Mouse (Mus musculus): Measurements from ENCODE around the gene Stk39. TPM values are rescaled to one million over a fixed set of nuclear protein-coding genes. Genes with fewer than 3 reads are reported as not detected.

The Stk39 gene
- polyA plus RNA-seq, 2 experiments = 0.93 to 1.7 TPM

DNA sequence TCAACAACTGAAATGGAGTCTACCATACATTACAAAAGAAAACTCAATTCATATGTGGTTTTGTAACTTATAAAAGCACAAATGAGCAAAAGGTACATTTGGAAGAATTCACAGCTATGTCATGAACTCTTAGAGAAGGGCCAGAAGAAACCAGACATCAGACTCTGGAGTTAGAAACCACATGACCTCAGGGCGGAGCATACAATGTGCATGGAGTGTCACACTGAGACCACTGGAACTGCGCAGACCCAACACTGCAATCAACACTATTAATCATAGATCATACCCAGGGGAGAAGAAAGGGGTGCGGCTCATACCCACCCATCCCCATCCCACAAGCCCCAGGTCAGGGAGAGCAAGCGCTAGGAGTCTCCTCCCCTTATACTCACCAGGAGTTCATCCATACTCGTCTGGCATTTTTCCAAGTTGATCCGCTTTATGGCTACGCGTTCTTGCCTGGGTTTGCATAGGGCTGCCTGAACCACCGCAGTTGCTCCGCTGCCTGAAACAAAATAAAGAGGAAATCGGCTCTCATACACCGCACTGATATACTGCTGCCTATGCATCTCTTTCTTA, 62.3 kb downstream of the Stk39 start:
- Histone ChIP-seq H3K4me3 (ENCODE audit: insufficient read depth in 1 of 2, low read depth in 2 of 2, low read length in 2 of 2) (no peak overlapping the region), H3K27ac (no peak overlapping the region), H3K4me1 (replicated peaks; ENCODE audit: control insufficient read depth in 2 of 2, insufficient read depth in 2 of 2, low read length in 1 of 2) (peaks cover 0 to 8% of the 10 kb centered on the region in 2 experiments; a peak in 2 of 4 replicates), H3K9me3 (ENCODE audit: control insufficient read depth, low read length) (no peaks in the 10 kb centered on the region), H3K4me2 (ENCODE audit: low read depth) (no peak overlapping the region), H3K36me3 (replicated peaks; ENCODE audit: control insufficient read depth, insufficient read depth, low read depth) (no peaks in the 10 kb centered on the region), H3K9ac (replicated peaks) (no peak overlapping the region), H3K27me3 (ENCODE audit: control insufficient read depth, insufficient read depth, low read length) (no peaks in the 10 kb centered on the region)
- DNase-seq (ENCODE audit: low read depth in 3 of 3, low spot score in 3 of 3) = no peak
- ATAC-seq (ENCODE audit: insufficient read depth) = no peak
- WGBS (ENCODE audit: insufficient replicate concordance) = 76% methylated on average over 12 of the region's 12 CpGs
- TF ChIP-seq CTCF (IDR thresholded peaks at IDR 0.05; ENCODE audit: low read depth) = no peak
- no peak for TF ChIP-seq EP300 (IDR thresholded peaks at IDR 0.05; ENCODE audit: low read depth)

DNA sequence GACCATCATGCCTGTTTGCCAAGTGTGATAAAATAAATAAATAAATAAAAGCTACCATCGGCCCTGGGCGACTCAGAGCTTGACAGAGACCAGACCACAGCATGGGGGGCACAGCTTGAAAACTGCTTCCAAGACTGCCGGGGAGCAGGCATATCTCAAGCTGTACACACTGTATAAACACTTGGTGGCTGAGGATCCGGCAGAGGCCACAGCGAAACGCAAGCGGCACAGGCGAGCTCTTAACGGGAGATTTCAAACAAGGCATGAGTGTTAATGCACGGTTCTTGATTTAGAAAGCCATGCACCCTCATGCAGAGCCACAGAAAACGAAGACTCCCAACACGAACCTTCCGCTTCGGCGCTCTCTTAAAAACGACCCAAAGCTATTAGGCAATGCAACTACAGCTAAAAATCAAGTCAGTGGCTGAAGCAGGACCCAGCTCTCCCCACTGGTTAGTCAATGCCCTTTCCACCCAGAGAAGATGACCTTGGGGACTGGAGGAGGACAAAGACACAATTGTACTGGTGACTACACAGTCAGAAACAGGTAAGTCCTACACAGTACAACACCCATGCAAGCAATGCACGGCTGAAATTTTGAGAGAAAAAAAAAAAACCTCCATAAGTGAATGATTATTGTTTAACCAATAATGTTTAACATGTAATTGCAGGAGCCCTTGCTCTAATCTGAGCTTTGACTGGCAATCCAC, 63.6 kb downstream of the Stk39 start:
- Histone ChIP-seq H3K36me3 (replicated peaks; ENCODE audit: control insufficient read depth, insufficient read depth, low read depth) (no peaks in the 10 kb centered on the region), H3K4me2 (ENCODE audit: low read depth) (no peak overlapping the region), H3K4me3 (ENCODE audit: insufficient read depth in 1 of 2, low read depth in 2 of 2, low read length in 2 of 2) (no peak overlapping the region), H3K9ac (replicated peaks) (no peak overlapping the region), H3K27me3 (ENCODE audit: control insufficient read depth, insufficient read depth, low read length) (no peaks in the 10 kb centered on the region), H3K9me3 (ENCODE audit: control insufficient read depth, low read length) (no peaks in the 10 kb centered on the region), H3K27ac (no peak overlapping the region), H3K4me1 (replicated peaks; ENCODE audit: control insufficient read depth in 2 of 2, insufficient read depth in 2 of 2, low read length in 1 of 2) (peaks cover 0 to 8% of the 10 kb centered on the region in 2 experiments; a peak in 2 of 4 replicates)
- TF ChIP-seq CTCF (IDR thresholded peaks at IDR 0.05; ENCODE audit: low read depth) (no peak), EP300 (IDR thresholded peaks at IDR 0.05; ENCODE audit: low read depth) (no peak)
- ATAC-seq (ENCODE audit: insufficient read depth) (no peak), DNase-seq (ENCODE audit: low read depth in 3 of 3, low spot score in 3 of 3) (no peak)
- 70% methylated on average over 17 of the region's 17 CpGs for WGBS (ENCODE audit: insufficient replicate concordance)

- no peak overlapping the region for H3K27ac ChIP-seq
- no peak overlapping the region for H3K4me3 ChIP-seq (ENCODE audit: insufficient read depth in 1 of 2, low read depth in 2 of 2, low read length in 2 of 2)
- H3K36me3 ChIP-seq (replicated peaks; ENCODE audit: control insufficient read depth, insufficient read depth, low read depth) = no peaks in the 10 kb centered on the region
- peaks cover 0 to 8% of the 10 kb centered on the region in 2 experiments; a peak in 2 of 4 replicates for H3K4me1 ChIP-seq (replicated peaks; ENCODE audit: control insufficient read depth in 2 of 2, insufficient read depth in 2 of 2, low read length in 1 of 2)
- ATAC-seq (ENCODE audit: insufficient read depth) (no peak), DNase-seq (ENCODE audit: low read depth in 3 of 3, low spot score in 3 of 3) (no peak)
- TF ChIP-seq EP300 (IDR thresholded peaks at IDR 0.05; ENCODE audit: low read depth) = no peak
- TF ChIP-seq CTCF (IDR thresholded peaks at IDR 0.05; ENCODE audit: low read depth) = no peak
- no peaks in the 10 kb centered on the region for H3K27me3 ChIP-seq (ENCODE audit: control insufficient read depth, insufficient read depth, low read length)
- 61% methylated on average over 12 of the region's 12 CpGs for WGBS (ENCODE audit: insufficient replicate concordance)
- no peak overlapping the region for H3K4me2 ChIP-seq (ENCODE audit: low read depth)
- H3K9me3 ChIP-seq (ENCODE audit: control insufficient read depth, low read length) = no peaks in the 10 kb centered on the region
- H3K9ac ChIP-seq (replicated peaks) = no peak overlapping the region
Observed at GRCm38 (mm10) chr2:68407179-68407950, 64.7 kb downstream of the Stk39 start.

- H3K4me2 ChIP-seq (ENCODE audit: low read depth) = no peak overlapping the region
- no peak for DNase-seq (ENCODE audit: low read depth in 3 of 3, low spot score in 3 of 3)
Observed at GRCm38 (mm10) chr2:68406571-68407074, 65.4 kb downstream of the Stk39 start.

More at GRCm38 (mm10) chr2:68406571-68407074, 65.4 kb downstream of the Stk39 start:
- no peak for ATAC-seq (ENCODE audit: insufficient read depth)
- Histone ChIP-seq H3K27ac (no peak overlapping the region), H3K36me3 (replicated peaks; ENCODE audit: control insufficient read depth, insufficient read depth, low read depth) (no peaks in the 10 kb centered on the region), H3K4me1 (replicated peaks; ENCODE audit: control insufficient read depth in 2 of 2, insufficient read depth in 2 of 2, low read length in 1 of 2) (peaks cover 0 to 8% of the 10 kb centered on the region in 2 experiments; a peak in 2 of 4 replicates), H3K9me3 (ENCODE audit: control insufficient read depth, low read length) (no peaks in the 10 kb centered on the region), H3K9ac (replicated peaks) (no peak overlapping the region), H3K27me3 (ENCODE audit: control insufficient read depth, insufficient read depth, low read length) (no peaks in the 10 kb centered on the region), H3K4me3 (ENCODE audit: insufficient read depth in 1 of 2, low read depth in 2 of 2, low read length in 2 of 2) (no peak overlapping the region)
- WGBS (ENCODE audit: insufficient replicate concordance) = 64% methylated on average over 12 of the region's 12 CpGs
- TF ChIP-seq EP300 (IDR thresholded peaks at IDR 0.05; ENCODE audit: low read depth) = no peak
- no peak for TF ChIP-seq CTCF (IDR thresholded peaks at IDR 0.05; ENCODE audit: low read depth)

Measured in liver, embryonic 14.5 days (tissue).